Mouse (Mus musculus) spleen, adult 18-20 months (tissue): ENCODE results near the gene Fam83d.
"Not testable (repeated sequence)": the region's sequence is repeated elsewhere in the genome, so short reads cannot be mapped to it uniquely, and the experiment has no call there.

Experiments
- DNase-seq, 2 experiments: peaks; one replicate each; pipeline ENCODE4 v3.0.0; 2022; ENCODE audit warnings: mixed read lengths in 2 of 2

Gene Fam83d

DNA sequence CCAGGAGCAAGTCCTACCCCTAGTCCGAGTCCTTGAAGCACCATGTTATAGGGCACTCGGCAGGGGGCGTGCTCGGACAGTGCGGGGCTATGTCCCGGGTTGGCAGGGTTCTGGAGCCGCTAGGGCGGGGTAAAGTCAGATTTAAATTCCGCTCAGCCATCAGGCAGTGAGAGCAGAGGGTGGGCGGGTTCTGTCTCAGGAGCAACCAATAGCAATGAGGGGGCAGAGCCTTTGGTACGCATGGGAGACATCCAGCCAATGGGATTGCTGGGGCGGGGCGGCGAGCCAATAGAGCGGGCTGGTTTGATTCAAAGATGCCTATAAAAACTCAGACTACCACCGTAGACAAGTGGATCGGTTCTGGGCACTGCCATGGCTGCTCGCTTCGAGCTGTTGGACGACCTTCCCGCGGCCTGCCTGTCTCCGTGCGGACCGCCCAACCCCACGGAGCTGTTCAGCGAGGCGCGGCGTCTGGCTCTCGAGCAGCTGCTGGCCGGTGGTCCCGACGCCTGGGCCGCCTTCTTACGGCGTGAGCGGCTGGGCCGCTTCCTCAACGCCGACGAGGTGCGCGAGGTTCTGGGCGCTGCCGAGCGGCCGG lies at the start of gene Fam83d:
Fam83d (plus strand) TSS at position 352 of the 598 bp plus-strand sequence.
- DNase-seq: peak; percentile 85 to 88

DNA sequence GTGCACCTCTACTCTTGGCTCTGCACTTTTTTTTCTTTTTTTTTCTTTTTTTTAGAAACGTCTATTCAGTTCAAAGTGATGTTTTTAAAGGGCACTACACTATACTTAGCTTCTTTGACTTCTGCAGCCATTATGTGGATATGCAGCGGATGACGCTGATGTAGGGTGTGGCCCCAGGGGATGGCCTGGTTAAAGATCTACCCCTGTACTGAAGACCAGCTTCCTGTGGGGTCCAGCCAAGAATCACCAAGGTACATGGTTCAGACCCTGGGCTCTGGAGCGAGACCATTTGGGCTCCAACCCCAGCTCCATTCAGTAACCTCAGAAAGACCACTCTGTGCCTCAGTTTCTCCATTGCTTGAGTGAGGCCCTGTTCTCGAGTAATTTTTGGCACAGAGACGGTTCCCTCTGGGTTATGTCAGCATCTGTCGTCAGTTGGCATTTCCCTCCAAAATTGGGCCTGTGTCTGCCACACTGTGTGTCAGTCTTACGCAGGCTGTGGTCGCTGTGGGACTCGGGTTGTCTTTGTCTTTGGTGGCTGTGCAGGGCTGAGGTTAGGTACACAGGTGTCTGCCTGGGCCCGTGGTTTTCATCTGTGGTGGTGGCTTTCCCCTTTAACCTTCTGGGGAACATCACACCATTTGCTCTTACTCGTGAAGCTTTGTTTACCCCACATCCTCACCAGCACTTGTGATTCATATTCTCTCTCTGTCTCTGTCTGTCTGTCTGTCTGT lies 48.9 kb upstream of the Fam83d start:
- peak; percentile 55 to 73 for DNase-seq

DNA sequence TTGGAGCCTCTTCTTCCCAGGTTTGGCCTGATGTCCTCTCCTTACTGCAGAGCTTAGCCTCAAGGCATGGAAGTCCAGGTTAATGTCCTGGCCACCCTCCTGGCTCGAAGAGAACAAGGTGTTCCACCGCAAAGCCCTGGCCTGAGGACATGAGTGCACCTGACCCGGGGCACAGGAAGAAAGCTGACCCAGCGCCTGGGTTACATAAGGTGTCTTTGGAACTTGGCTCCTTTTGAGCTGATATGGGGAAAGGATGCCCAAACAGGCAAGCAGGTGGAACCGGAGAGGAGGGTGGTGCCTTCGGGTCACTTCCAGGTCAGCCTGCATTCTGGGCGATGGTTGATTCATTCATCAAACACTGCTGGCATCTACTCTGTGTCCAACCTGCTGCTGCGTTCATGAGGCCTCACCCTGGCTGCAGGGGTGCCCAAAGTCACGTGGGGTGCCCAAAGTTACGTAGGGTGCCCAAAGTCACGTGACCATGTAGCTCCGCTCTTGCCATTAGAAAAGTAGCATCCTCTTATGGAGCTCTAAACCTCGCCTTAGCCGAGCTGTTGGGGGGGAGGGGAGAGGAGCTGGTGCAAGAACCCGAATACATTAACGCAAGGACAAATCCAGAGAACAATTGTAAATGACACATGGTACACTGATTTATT lies 47.0 kb upstream of the Fam83d start:
- DNase-seq: no peak

DNA sequence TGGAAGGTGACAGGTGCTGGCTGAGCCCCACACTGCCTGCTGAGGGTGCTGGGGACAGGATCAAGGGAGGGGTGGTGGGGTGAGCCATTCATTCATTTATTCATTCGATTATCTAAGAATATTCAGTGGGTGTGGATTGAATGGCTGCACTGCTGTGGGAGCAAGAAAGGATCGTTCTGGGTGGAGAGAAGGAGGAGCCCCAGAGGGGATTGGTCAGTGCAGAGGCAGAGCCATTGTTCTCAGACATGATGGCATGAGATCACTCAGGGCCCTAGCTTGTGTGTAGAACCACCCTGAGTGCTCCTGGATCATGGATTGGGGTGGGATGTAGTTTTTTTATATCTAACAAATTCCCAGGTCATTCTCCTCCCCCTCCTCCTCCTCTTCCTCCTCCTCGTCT lies 46.4 kb upstream of the Fam83d start:
- DNase-seq: no peak

GRCm38 (mm10) chr2:158722135-158722534 lies 45.8 kb upstream of the Fam83d start:
- DNase-seq: no peak

- DNase-seq: peak; percentile 58 to 63
Observed at GRCm38 (mm10) chr2:158722991-158723551, 44.8 kb upstream of the Fam83d start.

DNA sequence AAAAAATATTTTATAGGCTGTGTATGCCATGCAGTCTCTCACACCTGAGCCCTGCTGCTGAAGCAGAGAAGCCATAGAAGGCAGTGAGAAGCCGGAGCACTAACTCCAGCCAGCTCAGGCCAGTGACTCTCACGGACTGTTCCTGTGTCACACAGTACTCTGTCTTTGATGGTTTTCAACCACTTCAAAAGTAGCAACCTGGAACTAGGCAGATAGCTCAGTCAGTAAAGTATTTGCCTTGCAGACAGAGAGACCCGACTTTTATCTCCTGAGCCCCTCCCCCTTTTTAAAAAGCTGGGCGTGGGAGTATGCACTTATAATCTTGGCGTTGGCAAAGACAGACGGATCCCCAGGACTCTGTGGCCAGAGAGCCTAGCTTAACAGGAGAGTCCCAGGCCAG lies 44.1 kb upstream of the Fam83d start:
- DNase-seq: no peak

DNA sequence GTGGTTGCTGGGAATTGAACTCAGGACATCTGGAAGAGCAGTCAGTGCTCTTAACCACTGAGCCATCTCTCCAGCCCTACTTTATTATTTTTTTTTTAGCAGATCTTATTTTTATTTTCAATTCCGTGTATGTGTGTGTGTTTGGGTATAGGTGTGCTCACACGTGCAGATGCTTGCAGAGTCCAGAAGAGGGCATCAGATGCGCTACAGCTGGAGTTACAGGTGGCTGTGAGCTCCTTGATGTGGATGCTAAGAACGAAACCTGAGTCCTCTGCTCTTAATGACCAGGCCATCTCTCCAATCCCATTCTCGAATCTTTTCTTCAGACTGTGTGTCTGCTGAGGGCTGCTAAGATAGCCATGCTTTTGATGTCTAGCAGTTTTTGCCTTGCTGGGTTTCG lies 41.6 kb upstream of the Fam83d start:
- DNase-seq: no peak

- no peak for DNase-seq
Observed at GRCm38 (mm10) chr2:158728061-158728815, 39.7 kb upstream of the Fam83d start.

- DNase-seq: no peak
Observed at GRCm38 (mm10) chr2:158730896-158731295, 37.0 kb upstream of the Fam83d start.

GRCm38 (mm10) chr2:158732521-158732920 lies 35.4 kb upstream of the Fam83d start:
- peak in 1 of 2 experiments; percentile 3 for DNase-seq

- DNase-seq: peak in 1 of 2 experiments; percentile 8
Observed at GRCm38 (mm10) chr2:158733136-158733535, 34.8 kb upstream of the Fam83d start.

GRCm38 (mm10) chr2:158733914-158734313 lies 34.0 kb upstream of the Fam83d start:
- peak; percentile 57 to 66 for DNase-seq

GRCm38 (mm10) chr2:158734500-158735152 lies 33.3 kb upstream of the Fam83d start:
- DNase-seq: no peak

GRCm38 (mm10) chr2:158735340-158735739 lies 32.6 kb upstream of the Fam83d start:
- peak; percentile 63 to 68 for DNase-seq

DNA sequence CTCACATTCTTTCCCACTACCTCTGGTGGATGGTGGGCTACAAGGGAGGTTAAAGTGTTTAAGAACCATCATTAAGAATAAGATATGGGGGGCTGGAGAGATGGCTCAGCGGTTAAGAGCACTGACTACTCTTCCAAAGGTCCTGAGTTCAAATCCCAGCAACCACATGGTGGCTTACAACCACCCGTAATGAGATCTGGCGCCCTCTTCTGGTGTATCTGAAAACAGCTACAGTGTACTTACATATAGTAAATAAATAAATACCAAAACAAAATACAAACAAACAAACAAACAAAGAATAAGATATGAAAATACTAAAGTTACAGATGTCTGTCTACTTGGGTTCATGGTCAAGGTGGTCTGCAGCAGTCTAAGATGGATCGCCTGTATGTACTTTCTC lies 31.6 kb upstream of the Fam83d start:
- DNase-seq: not testable (repeated sequence)

DNA sequence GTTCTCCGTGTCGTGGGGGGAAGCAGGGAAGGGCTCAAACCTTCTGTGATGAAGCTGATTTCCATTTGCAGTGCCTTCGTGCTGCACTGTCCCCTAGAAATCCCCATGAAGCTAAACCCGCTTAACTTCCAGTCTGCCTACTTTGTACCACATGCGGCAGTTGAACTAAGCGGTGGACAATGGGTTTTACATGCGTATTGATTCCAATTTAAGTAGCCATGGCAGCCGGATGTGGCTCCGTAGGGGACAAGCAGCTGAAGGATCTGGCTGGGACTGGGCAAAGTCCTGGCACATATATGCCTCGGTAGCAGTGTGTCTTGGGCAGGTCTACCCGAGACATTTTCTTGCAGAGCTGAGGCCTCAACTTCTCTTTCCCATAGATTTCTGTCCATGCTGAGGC lies 29.3 kb upstream of the Fam83d start:
- peak in 1 of 2 experiments; percentile 4 for DNase-seq

GRCm38 (mm10) chr2:158739113-158739512 lies 28.8 kb upstream of the Fam83d start:
- DNase-seq: peak in 1 of 2 experiments; percentile 6

DNA sequence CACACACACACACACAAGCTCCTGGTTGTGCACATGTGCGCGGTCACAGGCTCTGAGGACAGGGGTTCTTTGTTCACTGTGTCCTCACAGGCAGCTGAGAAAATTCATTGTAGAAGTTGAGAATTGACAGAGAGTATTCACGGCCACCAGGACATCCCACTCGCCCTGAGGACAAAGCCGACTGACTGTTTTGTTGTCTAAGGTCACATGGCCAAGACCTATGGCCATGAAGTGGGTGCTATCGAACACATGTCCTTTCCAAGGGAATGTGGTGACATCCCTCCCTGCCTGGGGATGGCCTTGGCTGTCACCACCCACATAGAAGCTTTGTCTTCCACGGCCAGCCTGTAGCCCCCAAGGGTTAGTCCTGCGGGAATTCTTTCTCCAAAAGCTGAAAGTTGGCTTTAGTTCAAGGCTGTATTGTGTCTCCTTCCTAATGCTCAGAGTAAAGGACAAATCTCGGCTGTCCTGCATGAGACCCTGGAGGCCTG lies 26.8 kb upstream of the Fam83d start:
- DNase-seq: no peak

DNA sequence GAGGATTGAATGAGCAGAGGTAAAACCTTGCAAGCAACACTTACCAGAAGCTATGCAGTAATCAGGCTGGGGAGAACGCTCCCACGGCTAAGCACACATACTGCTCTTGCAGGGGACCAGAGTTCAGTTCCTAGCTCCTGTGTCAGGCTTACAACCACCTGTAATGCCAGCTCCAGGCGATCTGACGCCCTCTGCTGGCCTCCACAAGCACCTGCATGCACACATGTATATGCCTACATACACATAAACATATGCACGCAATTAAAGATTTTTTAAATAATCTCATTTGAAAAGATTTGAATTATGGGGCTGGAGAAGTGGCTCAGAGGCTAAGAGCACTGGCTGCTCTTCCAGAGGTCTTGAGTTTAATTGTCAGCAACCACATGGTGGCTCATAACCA lies 25.5 kb upstream of the Fam83d start:
- no peak for DNase-seq

DNA sequence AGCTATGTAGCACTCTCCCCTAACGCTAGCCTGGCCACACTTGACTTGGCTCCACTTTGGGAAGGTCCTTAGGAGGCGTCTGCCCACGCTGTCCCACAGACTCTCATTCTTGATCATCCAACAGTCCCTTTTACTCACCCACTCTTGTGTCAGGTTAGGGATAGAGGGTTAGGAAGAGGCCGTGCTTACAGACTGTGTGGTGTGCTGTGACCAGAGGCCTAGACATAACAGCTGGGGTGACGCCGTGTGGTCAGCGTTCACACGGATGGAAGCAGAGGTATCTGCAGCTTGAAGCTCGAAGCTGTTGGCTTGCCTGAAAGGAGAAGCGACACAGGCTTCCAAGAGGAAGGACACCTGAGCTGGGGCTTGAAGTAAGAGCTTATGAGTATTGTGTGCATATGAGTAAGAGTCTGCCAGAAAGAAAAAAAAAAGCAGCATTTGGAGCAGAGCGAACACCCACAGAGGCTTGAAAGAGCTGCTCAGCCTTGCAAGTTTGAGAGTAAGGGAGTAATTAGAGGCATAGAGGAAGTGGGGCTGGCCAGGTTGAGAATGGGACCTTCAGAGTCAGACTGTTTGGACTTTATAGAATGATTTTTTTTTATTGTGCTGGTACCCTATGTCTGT lies 24.3 kb upstream of the Fam83d start:
- no peak for DNase-seq

- DNase-seq: no peak
Observed at GRCm38 (mm10) chr2:158745049-158745482, 22.8 kb upstream of the Fam83d start.
